Mouse (Mus musculus) G1E-ER4 (cell line): ENCODE results near the gene Nectin2. TPM values are rescaled to one million over a fixed set of nuclear protein-coding genes. Genes with fewer than 3 reads are reported as not detected.

Experiments
- GATA1 ChIP-seq: IDR thresholded peaks from one replicate; pipeline ENCODE4 v1.8.0; 2012; ENCODE audit warnings: low read length, inconsistent platforms
- polyA plus RNA-seq: library from polyadenylated mRNA; stranded (reverse); fragments of >175 nt; gene quantifications from 2 replicates; pipeline ENCODE4 v1.2.3, GENCODE M21; 2012

The Nectin2 gene
- polyA plus RNA-seq, 1 experiment, result 58.6 TPM

- no peak for TF ChIP-seq GATA1
These were observed 16.1 kb downstream of the Nectin2 start for GRCm38 (mm10) chr7:19734178-19734666.

- TF ChIP-seq GATA1, result no peak
These were observed 23.7 kb downstream of the Nectin2 start for GRCm38 (mm10) chr7:19726541-19726940.

- no peak for TF ChIP-seq GATA1
These were observed 26.1 kb downstream of the Nectin2 start for GRCm38 (mm10) chr7:19724167-19724566.

GRCm38 (mm10) chr7:19722754-19723195, 27.5 kb downstream of the Nectin2 start:
- TF ChIP-seq GATA1, result no peak

- TF ChIP-seq GATA1, result no peak
These were observed 31.1 kb downstream of the Nectin2 start for GRCm38 (mm10) chr7:19719200-19719599.

- TF ChIP-seq GATA1, result no peak
These were observed 31.9 kb downstream of the Nectin2 start for GRCm38 (mm10) chr7:19718297-19718952.

GRCm38 (mm10) chr7:19717346-19717745, 32.9 kb downstream of the Nectin2 start:
- TF ChIP-seq GATA1, result no peak

GRCm38 (mm10) chr7:19716822-19717221, 33.5 kb downstream of the Nectin2 start:
- TF ChIP-seq GATA1, result no peak

GRCm38 (mm10) chr7:19716055-19716682, 34.1 kb downstream of the Nectin2 start:
- TF ChIP-seq GATA1, result no peak

GRCm38 (mm10) chr7:19715239-19716054, 34.8 kb downstream of the Nectin2 start, which contains the start of gene Tomm40:
Gene Tomm40, minus strand, starts transcription at chr7:19715438.
- no peak for TF ChIP-seq GATA1

GRCm38 (mm10) chr7:19714836-19715235, 35.4 kb downstream of the Nectin2 start:
- no peak for TF ChIP-seq GATA1

GRCm38 (mm10) chr7:19713598-19713997, 36.7 kb downstream of the Nectin2 start:
- no peak for TF ChIP-seq GATA1

GRCm38 (mm10) chr7:19713196-19713595, 37.1 kb downstream of the Nectin2 start:
- TF ChIP-seq GATA1, result no peak

- TF ChIP-seq GATA1, result no peak
These were observed 37.9 kb downstream of the Nectin2 start for GRCm38 (mm10) chr7:19712414-19712813.

- TF ChIP-seq GATA1, result no peak
These were observed 39.6 kb downstream of the Nectin2 start for GRCm38 (mm10) chr7:19710650-19711049.

GRCm38 (mm10) chr7:19705271-19705670, 45.0 kb downstream of the Nectin2 start:
- TF ChIP-seq GATA1, result no peak
